Mouse (Mus musculus): ENCODE measurements around the gene Olfr199. TPM values are rescaled to one million over a fixed set of nuclear protein-coding genes. Genes with fewer than 3 reads are reported as not detected.
"Not testable (repeated sequence)": the region's sequence is repeated elsewhere in the genome, so short reads cannot be mapped to it uniquely, and the experiment has no call there.

Gene Olfr199
- polyA plus RNA-seq (2016; fragmentation: Nextera tagmentation; extraction: Ambion mirVana): not detected in 2 replicates

DNA sequence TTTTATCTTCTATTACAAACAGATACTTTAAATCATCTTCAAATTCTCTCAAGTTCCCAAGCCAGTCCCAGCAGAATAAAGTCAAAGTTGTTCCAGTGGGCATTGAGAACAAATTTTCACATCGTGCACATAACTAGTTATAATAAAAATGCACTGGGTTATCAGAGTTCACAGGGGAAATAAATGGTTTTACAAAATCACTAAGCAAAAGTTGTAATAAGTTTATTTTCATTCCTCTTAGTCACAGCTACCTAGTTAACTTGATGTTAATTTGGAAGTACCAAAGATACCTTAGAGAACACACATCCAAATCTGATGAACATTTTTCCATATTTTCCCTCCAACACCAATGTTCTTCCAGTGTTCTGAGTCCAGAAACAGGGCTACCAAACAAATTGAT, at the start of gene Olfr199:
Olfr199 (minus strand) TSS at position 101 of the 400 bp plus-strand sequence.
- not testable (repeated sequence) for H3K9me3 ChIP-seq; DNase-seq (ENCODE audit: low spot score); H3K4me1 ChIP-seq; H3K4me3 ChIP-seq; H3K27ac ChIP-seq (replicated peaks); H3K27me3 ChIP-seq (replicated peaks; ENCODE audit: low read depth, poor library complexity, severe bottlenecking); H3K36me3 ChIP-seq (replicated peaks)
- WGBS: 78% methylated on average over 1 of the region's 1 CpGs

DNA sequence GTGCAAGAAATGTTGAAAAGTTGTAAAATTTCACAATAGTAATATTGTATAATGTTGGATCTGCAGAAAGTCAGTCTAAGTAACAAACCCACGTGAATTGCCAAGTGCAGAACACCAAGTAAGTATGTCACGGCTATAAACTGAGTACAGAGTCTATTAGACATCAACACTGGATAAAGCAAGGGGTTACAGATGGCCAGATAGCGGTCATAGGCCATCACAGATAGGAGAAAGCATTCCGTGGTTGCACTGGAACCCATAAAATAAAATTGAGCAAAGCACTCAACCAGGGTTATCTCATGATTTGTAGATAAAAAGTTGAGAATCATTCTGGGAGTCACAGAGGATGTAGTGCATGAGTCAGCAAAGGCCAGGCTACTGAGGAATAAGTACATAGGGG, 49.5 kb upstream of the Olfr199 start:
- 83% methylated on average over 4 of the region's 4 CpGs for WGBS
- not testable (repeated sequence) for H3K4me1 ChIP-seq; H3K36me3 ChIP-seq (replicated peaks); H3K9me3 ChIP-seq; H3K27me3 ChIP-seq (replicated peaks; ENCODE audit: low read depth, poor library complexity, severe bottlenecking); H3K27ac ChIP-seq (replicated peaks); DNase-seq (ENCODE audit: low spot score); H3K4me3 ChIP-seq

DNA sequence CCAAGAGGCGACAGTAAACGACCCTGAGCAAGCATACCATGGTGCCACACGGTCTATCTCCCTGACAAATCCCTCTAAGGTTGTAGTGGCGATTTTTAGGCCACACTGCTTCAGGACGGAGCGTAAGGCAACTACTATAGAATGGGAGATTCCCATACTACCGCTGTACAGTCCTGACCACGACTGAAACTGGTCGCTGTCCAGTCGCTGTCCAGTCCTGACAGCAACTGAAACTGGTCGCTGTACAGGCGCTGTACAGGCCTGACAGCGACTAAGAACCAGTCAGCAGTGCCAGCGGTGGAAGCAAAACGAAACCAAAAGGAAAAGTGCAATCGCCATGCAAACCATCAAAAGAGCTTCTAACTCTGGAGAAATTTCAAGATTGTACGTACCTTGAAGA, 30.1 kb upstream of the Olfr199 start:
- Histone ChIP-seq H3K27ac (replicated peaks) (no peak overlapping the region), H3K36me3 (replicated peaks) (no peaks in the 10 kb centered on the region), H3K4me3 (no peak overlapping the region), H3K9me3 (0 out of 2 replicates have a peak, but pooled peaks cover 12% of the 10 kb centered on the region), H3K27me3 (replicated peaks; ENCODE audit: low read depth, poor library complexity, severe bottlenecking) (no peaks in the 10 kb centered on the region), H3K4me1 (no peaks in the 10 kb centered on the region)
- no peak for DNase-seq (ENCODE audit: low spot score)
- 88% methylated on average over 17 of the region's 17 CpGs for WGBS

DNA sequence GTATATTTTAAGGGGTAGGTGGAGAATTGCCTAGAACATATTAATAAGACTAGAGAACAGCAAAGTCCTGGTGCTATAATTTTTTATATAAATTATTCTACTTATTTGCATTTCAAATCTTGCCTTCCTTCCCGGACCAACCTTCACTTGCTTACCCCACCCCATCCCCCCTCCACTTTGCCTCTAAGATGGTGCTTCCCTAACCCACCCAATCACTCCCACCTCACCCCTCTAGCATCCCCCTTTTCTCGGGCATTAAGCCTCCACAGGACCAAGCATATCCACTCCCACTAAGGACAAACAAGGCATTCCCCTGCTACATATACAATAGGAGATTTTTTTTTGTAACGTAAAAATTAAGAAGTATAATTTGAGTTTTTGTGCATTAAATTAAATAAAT, 1.7 kb downstream of the Olfr199 start:
- not testable (repeated sequence) for DNase-seq (ENCODE audit: low spot score); H3K4me3 ChIP-seq
- WGBS: 86% methylated on average over 3 of the region's 3 CpGs

DNA sequence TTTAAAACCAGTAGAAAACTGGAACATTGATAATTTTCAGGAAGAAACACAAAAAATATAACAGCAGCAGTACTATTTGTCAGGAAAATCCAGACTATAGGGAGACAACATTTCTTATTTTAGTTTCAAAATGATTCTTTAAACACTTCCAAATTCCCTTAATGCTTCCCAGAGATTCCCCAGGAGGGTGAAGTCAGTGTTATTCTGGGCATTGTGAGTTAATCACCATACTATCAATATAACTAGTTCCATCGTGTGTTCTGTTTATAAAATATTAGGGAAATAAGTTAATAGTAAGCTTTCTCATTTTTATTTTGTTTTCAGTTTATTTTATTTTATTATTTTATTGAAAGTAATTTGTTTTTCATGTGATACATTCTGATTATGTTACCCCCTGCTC, 16.1 kb downstream of the Olfr199 start, which contains the start of gene Olfr198:
Olfr198 (minus strand) TSS at position 101 of the 400 bp plus-strand sequence.
- not testable (repeated sequence) for H3K36me3 ChIP-seq (replicated peaks); H3K27me3 ChIP-seq (replicated peaks; ENCODE audit: low read depth, poor library complexity, severe bottlenecking); H3K4me3 ChIP-seq; H3K4me1 ChIP-seq; H3K27ac ChIP-seq (replicated peaks); H3K9me3 ChIP-seq; DNase-seq (ENCODE audit: low spot score)
- 76% methylated on average over 1 of the region's 1 CpGs for WGBS

More for the DNA sequence above, 1.7 kb downstream of the Olfr199 start:
- H3K36me3 ChIP-seq (replicated peaks); H3K9me3 ChIP-seq; H3K27ac ChIP-seq (replicated peaks); H3K4me1 ChIP-seq; H3K27me3 ChIP-seq (replicated peaks; ENCODE audit: low read depth, poor library complexity, severe bottlenecking): not testable (repeated sequence)

DNA sequence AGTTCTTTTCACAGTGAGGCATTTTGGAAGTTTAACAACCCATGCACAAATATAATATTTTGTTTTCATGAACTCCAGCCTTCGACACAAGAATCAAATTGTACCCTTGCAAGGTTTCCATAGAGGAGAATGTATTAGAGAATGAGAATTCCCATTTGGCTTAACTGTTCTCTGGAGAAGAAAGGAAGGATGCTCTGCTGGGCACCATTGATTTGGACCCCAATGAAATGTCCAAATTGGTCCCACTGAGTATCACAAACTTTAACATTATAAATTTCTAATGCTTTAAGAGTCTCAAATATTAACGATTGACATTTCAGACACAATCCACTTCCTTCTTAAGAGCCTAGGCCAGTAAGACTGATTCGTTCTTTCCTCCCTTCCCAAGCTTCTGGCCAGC, 49.2 kb downstream of the Olfr199 start, which contains the start of gene Olfr196:
Olfr196 (minus strand) TSS at position 101 of the 400 bp plus-strand sequence.
- no peaks in the 10 kb centered on the region for H3K36me3 ChIP-seq (replicated peaks)
- H3K9me3 ChIP-seq: no peaks in the 10 kb centered on the region
- no peaks in the 10 kb centered on the region for H3K27me3 ChIP-seq (replicated peaks; ENCODE audit: low read depth, poor library complexity, severe bottlenecking)
- no peak for DNase-seq (ENCODE audit: low spot score)
- WGBS: 80% methylated on average over 3 of the region's 3 CpGs
- H3K4me1 ChIP-seq: no peaks in the 10 kb centered on the region
- no peak within 1 kb of the TSS for H3K27ac ChIP-seq (replicated peaks)
- no peak within 1 kb of the TSS for H3K4me3 ChIP-seq

Other genes with a start within 250 kb of the Olfr199 start
- not detected in 2 replicates for gene Olfr183, start 224.4 kb downstream of the Olfr199 start, polyA plus RNA-seq (2016; fragmentation: Nextera tagmentation; extraction: Ambion mirVana)
- gene Olfr186, start 189.5 kb downstream of the Olfr199 start, polyA plus RNA-seq (2016; fragmentation: Nextera tagmentation; extraction: Ambion mirVana): not detected in 2 replicates
- not detected in 2 replicates for gene Olfr187, start 180.0 kb downstream of the Olfr199 start, polyA plus RNA-seq (2016; fragmentation: Nextera tagmentation; extraction: Ambion mirVana)
- gene Olfr190, start 141.8 kb downstream of the Olfr199 start, polyA plus RNA-seq (2016; fragmentation: Nextera tagmentation; extraction: Ambion mirVana): not detected in 2 replicates
- gene Olfr191, start 129.9 kb downstream of the Olfr199 start, polyA plus RNA-seq (2016; fragmentation: Nextera tagmentation; extraction: Ambion mirVana): not detected in 2 replicates
- not detected in 2 replicates for gene Olfr193, start 107.9 kb downstream of the Olfr199 start, polyA plus RNA-seq (2016; fragmentation: Nextera tagmentation; extraction: Ambion mirVana)
- gene Olfr194, start 98.7 kb downstream of the Olfr199 start, polyA plus RNA-seq (2016; fragmentation: Nextera tagmentation; extraction: Ambion mirVana): not detected in 2 replicates
- not detected in 2 replicates for gene Olfr195, start 72.7 kb downstream of the Olfr199 start, polyA plus RNA-seq (2016; fragmentation: Nextera tagmentation; extraction: Ambion mirVana)
- not detected in 2 replicates for gene Olfr196, start 49.3 kb downstream of the Olfr199 start, polyA plus RNA-seq (2016; fragmentation: Nextera tagmentation; extraction: Ambion mirVana)
- not detected in 2 replicates for gene Olfr198, start 16.2 kb downstream of the Olfr199 start, polyA plus RNA-seq (2016; fragmentation: Nextera tagmentation; extraction: Ambion mirVana)
- not detected in 2 replicates for gene Olfr201, start 52.9 kb upstream of the Olfr199 start, polyA plus RNA-seq (2016; fragmentation: Nextera tagmentation; extraction: Ambion mirVana)
- not detected in 2 replicates for gene Olfr202, start 67.0 kb upstream of the Olfr199 start, polyA plus RNA-seq (2016; fragmentation: Nextera tagmentation; extraction: Ambion mirVana)
- not detected in 2 replicates for gene Olfr203, start 79.1 kb upstream of the Olfr199 start, polyA plus RNA-seq (2016; fragmentation: Nextera tagmentation; extraction: Ambion mirVana)
- gene Olfr204, start 98.5 kb upstream of the Olfr199 start, polyA plus RNA-seq (2016; fragmentation: Nextera tagmentation; extraction: Ambion mirVana): not detected in 2 replicates
- gene Olfr205, start 111.4 kb upstream of the Olfr199 start, polyA plus RNA-seq (2016; fragmentation: Nextera tagmentation; extraction: Ambion mirVana): not detected in 2 replicates
- gene Olfr206, start 129.5 kb upstream of the Olfr199 start, polyA plus RNA-seq (2016; fragmentation: Nextera tagmentation; extraction: Ambion mirVana): not detected in 2 replicates
- not detected in 2 replicates for gene Olfr209, start 144.2 kb upstream of the Olfr199 start, polyA plus RNA-seq (2016; fragmentation: Nextera tagmentation; extraction: Ambion mirVana)
- 0.05 and 0.06 TPM in 2 replicates for gene Gabrr3, start 187.6 kb upstream of the Olfr199 start, polyA plus RNA-seq (2016; fragmentation: Nextera tagmentation; extraction: Ambion mirVana)